Mouse (Mus musculus) hindbrain, embryonic 15.5 days (tissue): ENCODE measurements around the gene Nkiras1. TPM values are rescaled to one million over a fixed set of nuclear protein-coding genes. Genes with fewer than 3 reads are reported as not detected.
A peak's percentile ranks its signal among the peaks of the same experiment; 100 is the strongest.
"Not testable (repeated sequence)": the region's sequence is repeated elsewhere in the genome, so short reads cannot be mapped to it uniquely, and the experiment has no call there.

Experiments
- ATAC-seq: fragments of 200-750 bp; cut with Nextera tagmentation; 2 replicates; pipeline ENCODE4 v1.8.0; 2017; ENCODE audit warnings: low read depth, moderate number of reproducible peaks, moderate TSS enrichment; ENCODE audit not compliant: low FRiP score
- H3K27ac ChIP-seq: fragments of 300-500 bp; sonication (generic); replicated peaks from 2 replicates; pipeline ENCODE4 v1.5.1; 2015; ENCODE audit warnings: mild to moderate bottlenecking, inconsistent platforms
- H3K27me3 ChIP-seq: fragments of 300-500 bp; sonication (generic); 2 replicates; pipeline ENCODE4 v1.6.1; 2015; ENCODE audit warnings: control low read depth, inconsistent platforms
- H3K36me3 ChIP-seq: fragments of 300-500 bp; sonication (generic); 2 replicates; pipeline ENCODE4 v1.6.1; 2015; ENCODE audit warnings: control low read depth, inconsistent platforms
- H3K4me1 ChIP-seq: fragments of 300-500 bp; sonication (generic); replicated peaks from 2 replicates; pipeline ENCODE4 v1.6.1; 2015; ENCODE audit warnings: control low read depth, inconsistent platforms
- H3K4me2 ChIP-seq: fragments of 300-500 bp; sonication (generic); 2 replicates; pipeline ENCODE4 v1.6.1; 2015; ENCODE audit warnings: moderate library complexity, mild to moderate bottlenecking, inconsistent platforms
- H3K4me3 ChIP-seq: fragments of 300-500 bp; sonication (generic); 2 replicates; pipeline ENCODE4 v1.5.1; 2015; ENCODE audit warnings: mild to moderate bottlenecking, inconsistent platforms
- H3K9ac ChIP-seq: fragments of 300-500 bp; sonication (generic); 2 replicates; pipeline ENCODE4 v1.6.1; 2015; ENCODE audit warnings: inconsistent platforms
- H3K9me3 ChIP-seq: fragments of 300-500 bp; sonication (generic); 2 replicates; pipeline ENCODE4 v1.6.1; 2016; ENCODE audit warnings: control low read depth, inconsistent platforms
- WGBS: fragments of 180-500 bp; shearing (Covaris S2); methylation state at CpG from one replicate; pipeline ENCODE4 v1.1.7; 2015; 5-methylcytosine and 5-hydroxymethylcytosine counted together
- polyA plus RNA-seq: library from polyadenylated mRNA; unstranded; fragments of >200 nt; fragmentation: Nextera tagmentation; extraction: Ambion mirVana; gene quantifications from 2 replicates; pipeline ENCODE4 v1.2.1, GENCODE M21; 2015

Gene Nkiras1
- polyA plus RNA-seq, 1 experiment from 2014 or later: 54.9 TPM

- WGBS: under 1% methylated on average over 57 of the region's 66 CpGs
These were observed 31.9 kb upstream of the Nkiras1 start, which contains the start of gene Nr1d2 for GRCm38 (mm10) chr14:18238750-18239731. Gene Nr1d2, minus strand, starts transcription at chr14:18239127.

GRCm38 (mm10) chr14:18240132-18240531 is 30.8 kb upstream of the Nkiras1 start:
- 70% methylated on average over 7 of the region's 7 CpGs for WGBS

More at GRCm38 (mm10) chr14:18238750-18239731, 31.9 kb upstream of the Nkiras1 start, which contains the start of gene Nr1d2:
- Histone ChIP-seq H3K27me3 (no peaks in the 10 kb centered on the region), H3K36me3 (no peaks in the 10 kb centered on the region), H3K27ac (peak within 1 kb of the TSS; percentile 82), H3K9me3 (no peaks in the 10 kb centered on the region), H3K9ac (peak within 1 kb of the TSS; percentile 69), H3K4me1 (peaks cover 4% of the 10 kb centered on the region; the same call in 1 of the 2 replicates), H3K4me2 (peak within 1 kb of the TSS; percentile 68), H3K4me3 (peak within 1 kb of the TSS; percentile 81)
- peak; percentile 93 for ATAC-seq

GRCm38 (mm10) chr14:18241786-18242185 is 29.1 kb upstream of the Nkiras1 start:
- ATAC-seq: no peak
- no peak overlapping the region for H3K4me2 ChIP-seq
- no peak overlapping the region for H3K9ac ChIP-seq
- H3K4me1 ChIP-seq: peaks cover 4% of the 10 kb centered on the region; the same call in 1 of the 2 replicates
- 96% methylated on average over 4 of the region's 4 CpGs for WGBS
- H3K9me3 ChIP-seq: no peaks in the 10 kb centered on the region
- no peaks in the 10 kb centered on the region for H3K36me3 ChIP-seq
- no peak overlapping the region for H3K4me3 ChIP-seq
- H3K27ac ChIP-seq: no peak overlapping the region
- no peaks in the 10 kb centered on the region for H3K27me3 ChIP-seq

More at GRCm38 (mm10) chr14:18240132-18240531, 30.8 kb upstream of the Nkiras1 start:
- H3K27ac ChIP-seq: no peak overlapping the region
- no peaks in the 10 kb centered on the region for H3K36me3 ChIP-seq
- H3K4me1 ChIP-seq: peaks cover 4% of the 10 kb centered on the region; the same call in 1 of the 2 replicates
- no peak overlapping the region for H3K4me3 ChIP-seq
- no peak overlapping the region for H3K4me2 ChIP-seq
- no peaks in the 10 kb centered on the region for H3K9me3 ChIP-seq
- H3K27me3 ChIP-seq: no peaks in the 10 kb centered on the region
- no peak overlapping the region for H3K9ac ChIP-seq
- ATAC-seq: no peak

DNA sequence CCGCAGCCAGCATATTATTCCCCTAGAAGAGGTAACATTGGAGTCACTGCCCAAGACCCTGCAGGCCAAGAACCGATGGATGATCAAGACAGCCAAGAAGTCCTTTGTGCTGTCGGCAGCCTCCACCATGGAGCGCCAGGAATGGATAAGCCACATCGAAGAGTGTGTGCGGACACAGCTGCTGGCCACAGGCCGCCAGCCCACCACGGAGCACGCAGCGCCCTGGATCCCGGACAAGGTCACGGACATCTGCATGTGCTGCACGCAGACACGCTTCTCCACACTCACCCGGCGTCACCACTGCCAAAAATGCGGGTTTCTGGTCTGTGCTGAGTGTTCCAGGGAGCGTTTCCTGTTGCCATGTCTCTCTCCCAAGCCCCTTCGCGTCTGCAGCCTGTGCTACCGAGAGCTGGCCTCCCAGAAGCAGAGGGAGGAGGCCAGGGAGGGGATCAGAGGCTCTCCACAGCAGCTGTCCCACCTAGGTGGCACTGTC is 28.3 kb upstream of the Nkiras1 start:
- no peak for ATAC-seq
- Histone ChIP-seq H3K9ac (no peak overlapping the region), H3K36me3 (no peaks in the 10 kb centered on the region), H3K9me3 (no peaks in the 10 kb centered on the region), H3K27me3 (no peaks in the 10 kb centered on the region), H3K27ac (no peak overlapping the region), H3K4me3 (no peak overlapping the region), H3K4me2 (no peak overlapping the region), H3K4me1 (peaks cover 3% of the 10 kb centered on the region; the same call in 1 of the 2 replicates)
- WGBS: 87% methylated on average over 21 of the region's 21 CpGs

- Histone ChIP-seq H3K36me3 (peaks cover 17% of the 10 kb centered on the region; the same call in 1 of the 2 replicates), H3K4me3 (no peak overlapping the region), H3K27me3 (no peaks in the 10 kb centered on the region), H3K9me3 (no peaks in the 10 kb centered on the region), H3K9ac (no peak overlapping the region), H3K4me2 (no peak overlapping the region), H3K27ac (no peak overlapping the region), H3K4me1 (peaks cover 7% of the 10 kb centered on the region; the same call in 1 of the 2 replicates)
- WGBS: 88% methylated on average over 3 of the region's 3 CpGs
- no peak for ATAC-seq
These were observed 9.7 kb upstream of the Nkiras1 start for GRCm38 (mm10) chr14:18261203-18261602.

- ATAC-seq: 0 out of 2 replicates have a peak, but pooled peaks have one; percentile 46
- H3K9me3 ChIP-seq: no peaks in the 10 kb centered on the region
- H3K9ac ChIP-seq: no peak overlapping the region
- no peak overlapping the region for H3K4me2 ChIP-seq
- no peak overlapping the region; the same call in 1 of the 2 replicates for H3K27ac ChIP-seq
- peaks cover 12% of the 10 kb centered on the region for H3K4me1 ChIP-seq
- H3K4me3 ChIP-seq: no peak overlapping the region
- WGBS: 43% methylated on average over 4 of the region's 4 CpGs
- H3K27me3 ChIP-seq: no peaks in the 10 kb centered on the region
- peaks cover 37% of the 10 kb centered on the region for H3K36me3 ChIP-seq
These were observed 7.5 kb upstream of the Nkiras1 start for GRCm38 (mm10) chr14:18263427-18263826.

DNA sequence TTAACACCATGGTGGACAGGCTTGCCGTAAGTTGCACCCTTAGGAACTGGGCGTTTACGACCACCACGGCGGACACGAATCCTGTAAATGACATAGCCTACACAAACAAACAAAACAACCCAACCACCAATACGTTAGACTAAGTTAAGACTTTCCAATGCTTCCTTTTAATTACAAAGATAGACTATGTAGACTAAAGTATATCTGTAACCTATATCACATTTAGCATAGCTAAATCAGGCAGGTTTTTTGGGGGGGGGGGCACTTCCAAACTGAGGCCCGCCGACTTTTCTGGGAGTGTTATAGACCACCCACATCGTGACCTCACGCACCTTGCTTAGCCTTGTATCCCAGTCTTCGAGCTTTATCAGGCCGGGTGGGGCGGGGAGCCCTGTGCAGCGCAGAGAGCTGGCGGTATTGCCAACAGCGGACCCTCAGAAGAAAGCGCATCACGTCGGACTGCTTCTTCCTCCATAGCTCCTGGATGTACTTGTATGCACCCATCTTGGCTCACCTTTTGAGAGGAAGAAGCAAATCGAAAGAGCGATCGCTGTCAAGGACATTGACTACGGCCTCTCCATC is 898 bp upstream of the Nkiras1 start:
- H3K27me3 ChIP-seq, H3K9me3 ChIP-seq: not testable (repeated sequence)
- peak overlapping the region; percentile 65 for H3K4me2 ChIP-seq
- peak overlapping the region; percentile 93 for H3K4me3 ChIP-seq
- H3K36me3 ChIP-seq: peaks cover 23% of the 10 kb centered on the region
- peak; percentile 1; the same call in 1 of the 2 replicates for ATAC-seq
- H3K9ac ChIP-seq: peak overlapping the region; percentile 99
- H3K27ac ChIP-seq: peak overlapping the region; percentile 88
- peaks cover 25% of the 10 kb centered on the region for H3K4me1 ChIP-seq
- under 1% methylated on average over 24 of the region's 24 CpGs for WGBS

DNA sequence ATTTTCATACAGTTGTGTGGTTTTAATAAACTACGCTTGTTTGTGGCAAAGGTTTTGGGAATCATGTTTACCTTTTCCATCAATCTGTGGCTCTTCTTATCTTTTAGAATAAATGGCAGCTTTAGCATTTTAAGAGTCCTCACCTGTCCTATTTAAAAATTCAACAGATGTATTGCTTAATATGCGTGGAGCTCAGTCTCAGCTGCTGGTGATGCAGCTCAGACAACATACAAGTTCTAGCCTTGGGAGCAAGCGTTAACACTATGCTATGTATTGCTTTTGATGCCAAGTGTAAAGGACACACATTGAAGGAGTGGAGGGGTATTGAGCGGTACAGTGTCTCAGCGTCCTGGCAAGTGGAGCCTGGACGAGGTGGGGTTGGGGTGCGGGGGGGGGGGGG is 730 bp downstream of the Nkiras1 start:
- H3K4me2 ChIP-seq: peak overlapping the region; percentile 62

DNA sequence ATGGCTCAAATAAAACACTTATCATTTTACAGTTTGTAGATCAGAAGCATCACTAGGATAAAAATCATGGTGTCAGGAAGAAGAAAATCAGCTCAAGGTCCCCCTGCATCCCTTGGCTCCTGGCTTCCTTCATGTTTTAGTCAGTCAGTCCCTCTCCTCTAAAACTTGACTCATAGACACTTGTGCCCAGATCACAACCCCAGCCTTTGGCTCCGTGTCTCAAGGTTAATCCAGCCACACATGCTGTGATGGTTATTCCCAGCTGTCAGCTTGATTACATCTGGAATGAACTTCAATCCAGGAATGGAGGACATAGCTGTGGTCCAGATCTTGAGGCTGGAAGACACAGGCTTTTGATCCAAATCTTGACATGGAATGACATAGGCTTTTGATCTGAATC is 3.6 kb downstream of the Nkiras1 start:
- H3K4me2 ChIP-seq: no peak overlapping the region
- H3K27me3 ChIP-seq: no peaks in the 10 kb centered on the region
- no peak overlapping the region for H3K27ac ChIP-seq
- WGBS: 88% methylated on average over 1 of the region's 1 CpGs
- H3K9me3 ChIP-seq: no peaks in the 10 kb centered on the region
- H3K4me3 ChIP-seq: no peak overlapping the region
- H3K4me1 ChIP-seq: peaks cover 12% of the 10 kb centered on the region
- H3K9ac ChIP-seq: no peak overlapping the region
- H3K36me3 ChIP-seq: peaks cover 25% of the 10 kb centered on the region
- ATAC-seq: no peak

More for the DNA sequence above, 730 bp downstream of the Nkiras1 start:
- Histone ChIP-seq H3K27ac (peak overlapping the region; percentile 88), H3K4me3 (peak overlapping the region; percentile 93), H3K4me1 (peaks cover 25% of the 10 kb centered on the region), H3K9me3 (no peaks in the 10 kb centered on the region), H3K27me3 (no peaks in the 10 kb centered on the region), H3K36me3 (peaks cover 20% of the 10 kb centered on the region), H3K9ac (peak overlapping the region; percentile 73)
- ATAC-seq: 0 out of 2 replicates have a peak, but pooled peaks have one; percentile 1
- WGBS: 7% methylated on average over 7 of the region's 7 CpGs

DNA sequence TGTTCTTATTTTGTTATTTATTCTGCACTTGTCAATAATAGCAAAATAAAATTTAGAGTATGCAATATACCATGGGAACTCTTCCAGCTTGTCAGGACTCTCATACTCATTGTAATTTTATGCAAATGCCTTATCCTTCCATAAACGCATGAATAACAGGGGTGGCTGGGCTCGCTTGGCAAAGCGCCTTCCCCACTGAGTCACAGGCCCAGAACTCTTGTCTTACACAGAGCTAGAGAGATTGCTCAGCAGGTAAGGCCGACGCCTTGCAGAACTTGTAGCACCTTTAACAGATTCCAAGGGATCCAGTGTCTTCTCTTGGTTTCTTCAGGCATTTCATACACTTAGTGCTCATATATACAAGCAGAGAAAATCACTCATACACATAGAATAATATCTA is 9.4 kb downstream of the Nkiras1 start:
- Histone ChIP-seq H3K36me3 (peaks cover 39% of the 10 kb centered on the region), H3K4me3 (no peak overlapping the region), H3K9me3 (no peaks in the 10 kb centered on the region), H3K27me3 (no peaks in the 10 kb centered on the region), H3K27ac (no peak overlapping the region), H3K4me1 (no peaks in the 10 kb centered on the region), H3K9ac (no peak overlapping the region), H3K4me2 (no peak overlapping the region)
- ATAC-seq: no peak
- 74% methylated on average over 5 of the region's 5 CpGs for WGBS

DNA sequence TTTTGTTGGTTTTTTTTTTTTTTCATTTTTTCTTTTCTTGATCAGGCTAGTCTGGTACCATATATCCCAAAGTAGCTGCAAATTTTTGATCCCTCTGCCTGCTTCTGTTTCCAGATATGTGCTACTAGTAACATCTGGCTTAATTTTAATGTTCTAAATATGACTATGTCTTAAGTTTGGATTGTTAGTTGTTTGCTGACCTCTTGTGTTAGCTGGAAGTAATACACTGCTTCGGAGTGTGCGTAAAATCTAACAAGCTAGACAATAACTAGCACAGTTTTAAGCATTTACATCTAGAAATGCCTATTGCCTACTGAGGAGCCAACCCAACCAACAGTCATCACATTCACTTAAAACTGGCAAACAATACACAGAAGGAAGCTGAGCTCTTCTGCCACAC is 13.6 kb downstream of the Nkiras1 start:
- no peak overlapping the region for H3K9ac ChIP-seq
- H3K27ac ChIP-seq: no peak overlapping the region
- H3K4me3 ChIP-seq: no peak overlapping the region
- H3K36me3 ChIP-seq: peaks cover 14% of the 10 kb centered on the region
- no peaks in the 10 kb centered on the region for H3K27me3 ChIP-seq
- H3K4me2 ChIP-seq: no peak overlapping the region
- H3K9me3 ChIP-seq: no peaks in the 10 kb centered on the region
- H3K4me1 ChIP-seq: no peaks in the 10 kb centered on the region
- WGBS: 82% methylated on average over 2 of the region's 2 CpGs
- no peak for ATAC-seq
